ENCODE assay signal across 8 mouse cellular contexts in genomic region chr7:67230221-67230620, GRCm38 (mm10). TPM values are rescaled to one million over a fixed set of nuclear protein-coding genes. Genes with fewer than 3 reads are reported as not detected.
DNase-seq lines count a peak whose midpoint lies in the region; ATAC-seq lines count a peak whose summit lies in the region.

No protein-coding gene starts in this region.

- no peak overlapping the region for H3K4me3 ChIP-seq in forebrain, embryonic 15.5 days
- no peak overlapping the region for H3K4me3 ChIP-seq in forebrain, embryonic 10.5 days

- H3K36me3 ChIP-seq in forebrain, embryonic 15.5 days, result peaks cover 32% of the 10 kb centered on the region
- H3K36me3 ChIP-seq in forebrain, embryonic 10.5 days (replicated peaks), result peaks cover 34% of the 10 kb centered on the region

- H3K9me3 ChIP-seq in forebrain, embryonic 15.5 days, result no peaks in the 10 kb centered on the region
- H3K9me3 ChIP-seq in forebrain, embryonic 10.5 days, result no peaks in the 10 kb centered on the region

- 52% methylated on average over 3 of the region's 3 CpGs for WGBS in forebrain, embryonic 15.5 days
- 90% methylated on average over 3 of the region's 3 CpGs for WGBS in forebrain, embryonic 10.5 days

- H3K4me2 ChIP-seq in forebrain, embryonic 15.5 days (replicated peaks), result no peak overlapping the region

- no peaks in the 10 kb centered on the region for H3K27me3 ChIP-seq in forebrain, embryonic 15.5 days
- H3K27me3 ChIP-seq in forebrain, embryonic 10.5 days (ENCODE audit: poor library complexity, severe bottlenecking), result no peaks in the 10 kb centered on the region

- H3K27ac ChIP-seq in forebrain, embryonic 15.5 days (replicated peaks), result peak overlapping the region; percentile 72
- no peak overlapping the region for H3K27ac ChIP-seq in forebrain, embryonic 10.5 days

- intact Hi-C loops in heart, postnatal 14 days (cut with DNase I), result loop anchor here (10.0 kb wide), 1 partner anchor 325 kb away; no protein-coding TSS in a partner anchor
- intact Hi-C loops in left cerebral cortex, postnatal 25 days (cut with DNase I), result no loop called here

- H3K9ac ChIP-seq in forebrain, embryonic 15.5 days (replicated peaks), result no peak overlapping the region

- DNase-seq in forebrain, embryonic 10.5 days (ENCODE audit: extremely low spot score, low spot score), result no peak
- peak; percentile 2 for DNase-seq in urinary bladder, postnatal 14 days (ENCODE audit: low spot score)
- no peak for DNase-seq in urinary bladder, adult 18-20 months (ENCODE audit: low spot score in 2 of 2)
- peak; percentile 71 to 75 for DNase-seq in heart, postnatal 14 days
- DNase-seq in c-Kit-positive CD71-positive TER-119-positive erythroid progenitor cells, embryonic 14.5 days (ENCODE audit: low spot score), result no peak
- no peak for DNase-seq in left cerebral cortex, postnatal 25 days (ENCODE audit: low spot score in 2 of 2)
- no peak for DNase-seq in lung, postnatal 10 days

- ATAC-seq in forebrain, embryonic 15.5 days (replicated peaks), result peak; percentile 27; the same call in 1 of the 2 replicates

- peaks cover 20% of the 10 kb centered on the region for H3K4me1 ChIP-seq in forebrain, embryonic 15.5 days
- no peaks in the 10 kb centered on the region for H3K4me1 ChIP-seq in forebrain, embryonic 10.5 days

RNA-seq across cellular contexts. Expression of gene Lysmd4, which starts 7.9 kb away (rescaled TPM):
- polyA plus RNA-seq in forebrain, embryonic 15.5 days (2015; fragmentation: Nextera tagmentation; extraction: Ambion mirVana), result 34.8 and 36.1 TPM in 2 replicates
- polyA plus RNA-seq in forebrain, embryonic 10.5 days (2016; fragmentation: Nextera tagmentation; extraction: Ambion mirVana), result 11.2 and 12.6 TPM in 2 replicates
- total RNA-seq in heart, postnatal 14 days (2021), result 10 to 100 TPM; 17.4 to 18.1 TPM
- total RNA-seq in left cerebral cortex, postnatal 25 days (2021), result 10 to 100 TPM; 34.4 to 39.0 TPM

Comparison
In these comparisons a context has a peak if more than half of its experiments do, and no peak if none do; other contexts are left out.
1. DNase-seq: peak in urinary bladder, postnatal 14 days (single experiment) and heart, postnatal 14 days (2 of 2); none in forebrain, embryonic 10.5 days (single experiment), urinary bladder, adult 18-20 months (0 of 2), c-Kit-positive CD71-positive TER-119-positive erythroid progenitor cells, embryonic 14.5 days (single experiment), left cerebral cortex, postnatal 25 days (0 of 2) and lung, postnatal 10 days (single experiment).